Mouse (Mus musculus): ENCODE data around the gene Smim24.

Gene Smim24

DNA sequence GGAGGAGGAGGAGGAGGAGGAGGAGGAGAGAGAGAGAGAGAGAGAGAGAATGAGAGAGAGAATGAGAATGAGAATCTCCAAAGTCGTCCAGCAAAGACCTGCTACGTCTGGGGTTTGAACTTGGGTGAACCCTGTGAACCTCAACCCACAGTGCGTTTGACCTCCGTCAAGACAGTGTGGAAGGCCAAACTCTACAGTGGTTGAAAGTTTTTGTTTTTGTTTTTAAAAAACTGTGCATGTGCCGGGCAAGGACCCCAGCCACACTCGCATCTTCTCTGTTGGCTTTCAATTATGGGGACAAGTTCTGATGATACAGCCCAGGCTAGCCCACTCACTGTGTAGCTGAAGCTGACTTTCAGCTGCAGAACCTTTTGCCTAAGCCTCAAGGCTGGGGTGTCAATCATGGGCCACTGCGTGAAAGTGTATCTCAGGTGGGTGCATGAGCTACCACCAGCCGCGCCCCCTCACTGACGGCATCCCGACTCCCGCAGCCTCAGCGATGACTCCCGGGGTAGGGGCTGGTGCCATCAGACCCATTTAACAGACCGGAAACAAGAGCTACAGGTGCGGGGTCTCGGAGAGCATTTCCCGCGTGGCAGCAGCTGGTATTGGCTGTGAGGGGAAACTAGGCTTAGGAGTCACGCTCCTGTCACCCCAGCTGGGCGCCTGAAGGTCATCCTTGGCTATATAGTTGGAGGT is 39.5 kb downstream of the Smim24 start:
- no peak for DNase-seq (ENCODE audit: extremely low read depth, insufficient read length, low spot score)

GRCm38 (mm10) chr10:81432868-81433262 is 40.0 kb downstream of the Smim24 start:
- DNase-seq (ENCODE audit: extremely low read depth, insufficient read length, low spot score): peak; percentile 85

- DNase-seq (ENCODE audit: extremely low read depth, insufficient read length, low spot score): peak; percentile 88
Observed at GRCm38 (mm10) chr10:81433541-81434289, 40.9 kb downstream of the Smim24 start.

DNA sequence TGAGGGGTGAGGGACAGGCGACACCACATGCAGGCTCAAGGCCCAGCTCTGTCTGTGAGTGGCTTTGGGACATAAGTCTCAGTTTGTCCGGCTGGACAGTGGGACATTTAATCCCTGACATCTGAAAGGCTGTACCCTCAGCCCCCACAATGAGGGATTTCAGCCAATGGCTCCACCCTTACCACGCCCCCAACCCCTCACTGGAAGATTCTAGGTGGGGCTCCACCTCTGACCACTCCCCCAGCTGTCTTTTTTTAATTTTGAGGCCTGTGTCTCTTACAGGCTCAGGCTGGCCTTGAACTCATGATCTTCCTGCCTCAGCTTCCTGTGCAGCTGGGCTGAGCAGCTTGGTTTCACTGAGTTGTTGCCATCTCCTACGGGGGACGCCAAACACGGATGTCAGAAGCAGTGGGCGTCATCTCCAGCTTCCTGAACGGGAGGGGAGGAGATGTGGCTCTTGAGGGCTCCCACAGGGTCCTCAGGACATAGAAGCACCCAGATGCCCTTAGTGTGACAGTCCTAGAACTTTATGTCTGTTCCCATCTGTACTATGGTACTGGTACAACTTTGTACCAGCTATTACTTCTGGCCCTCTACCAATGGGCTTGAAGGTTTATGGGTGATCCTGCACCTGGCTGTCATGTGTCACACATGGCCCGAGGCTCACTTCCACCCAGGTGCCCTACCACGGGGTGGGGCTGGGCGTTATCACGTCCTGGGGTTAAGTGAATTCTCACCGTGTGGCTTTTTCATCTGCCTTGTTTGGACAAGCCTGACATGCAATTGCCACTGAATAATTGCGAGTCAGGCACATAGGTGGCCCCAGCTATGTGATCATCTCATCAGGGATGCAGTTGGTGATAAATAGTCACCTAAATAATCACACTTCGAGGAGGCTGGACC is 41.8 kb downstream of the Smim24 start:
- no peak for DNase-seq (ENCODE audit: extremely low read depth, insufficient read length, low spot score)

- DNase-seq (ENCODE audit: extremely low read depth, insufficient read length, low spot score): no peak
Observed at GRCm38 (mm10) chr10:81435436-81435835, 42.6 kb downstream of the Smim24 start.

DNA sequence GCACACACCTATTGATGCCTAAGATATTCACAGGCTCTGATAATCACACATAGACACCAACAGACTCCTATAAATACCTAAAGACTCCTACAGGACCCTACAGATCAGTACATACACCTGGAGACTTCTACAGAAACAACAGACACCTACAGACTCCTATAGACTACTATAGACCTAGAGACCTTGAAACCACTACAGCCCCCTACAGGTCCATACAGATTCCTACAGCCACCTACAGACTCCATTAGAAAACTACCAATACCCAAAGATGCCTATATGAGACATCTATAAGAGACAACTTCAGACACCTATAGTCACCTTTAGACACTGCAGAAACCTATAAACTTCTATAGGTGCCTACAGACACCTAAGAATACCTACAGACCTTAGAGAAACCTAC is 48.2 kb downstream of the Smim24 start:
- no peak for DNase-seq (ENCODE audit: extremely low read depth, insufficient read length, low spot score)
